Mouse (Mus musculus): Measurements from ENCODE around the gene Rcor1.

GRCm38 (mm10) chr12:111094073-111094472 lies 54.9 kb downstream of the Rcor1 start:
- no peak for TF ChIP-seq HCFC1 (IDR thresholded peaks at IDR 0.05; ENCODE audit: borderline replicate concordance, insufficient read depth, low read length)
- no peak for TF ChIP-seq ZNF384 (IDR thresholded peaks at IDR 0.05; ENCODE audit: low read depth, low read length)
- TF ChIP-seq CHD2 (IDR thresholded peaks at IDR 0.05; ENCODE audit: low read depth, low read length) = no peak

Measured in ES-E14 (cell line).